Mouse (Mus musculus) thymus, postnatal 4 days (tissue): ENCODE measurements around the gene Cacna1h.

Experiments used
- DNase-seq: peaks from one replicate; pipeline ENCODE4 v3.0.0; 2021

Gene Cacna1h

GRCm38 (mm10) chr17:25406011-25406441 is 27.6 kb downstream of the Cacna1h start:
- no peak for DNase-seq

GRCm38 (mm10) chr17:25405224-25405895 is 28.2 kb downstream of the Cacna1h start:
- no peak for DNase-seq

DNA sequence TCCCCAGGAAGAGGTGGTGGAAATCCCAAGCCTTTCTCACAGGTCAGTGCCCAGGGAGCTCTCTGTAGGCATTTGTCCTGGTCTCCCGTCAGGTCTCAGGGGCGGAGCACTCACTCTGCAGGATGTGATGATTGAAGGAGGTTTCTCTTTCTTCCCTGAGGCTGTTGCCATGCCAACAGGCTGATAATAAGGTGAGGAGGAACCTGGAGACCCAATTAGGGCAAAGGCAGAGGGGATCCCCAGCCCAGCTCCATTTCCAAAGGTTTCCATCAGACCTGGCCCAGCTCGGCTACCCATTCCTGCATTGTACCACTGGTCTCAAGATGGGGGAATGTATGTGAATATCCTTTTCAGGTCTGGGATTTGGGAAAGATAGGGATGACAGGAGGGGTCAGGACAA is 29.4 kb downstream of the Cacna1h start:
- no peak for DNase-seq

DNA sequence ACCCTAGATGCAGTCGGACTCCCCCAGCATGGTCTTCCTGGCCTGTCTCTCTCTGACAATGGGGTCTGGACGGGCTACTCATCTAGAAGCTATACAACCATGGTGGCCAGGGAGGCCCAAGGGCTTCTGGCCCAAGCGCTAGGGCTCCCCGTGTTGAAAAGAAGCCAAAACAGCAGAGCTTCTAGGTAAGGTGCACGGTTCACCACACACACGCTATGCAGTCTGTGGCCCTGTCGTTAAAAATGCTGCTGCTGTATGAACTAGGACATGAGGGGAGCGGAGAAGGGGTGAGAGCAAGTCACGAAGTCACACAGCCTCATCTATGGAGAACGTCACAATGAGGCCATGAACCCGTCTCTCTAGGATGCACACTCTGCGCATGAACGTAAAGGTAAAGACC is 31.4 kb downstream of the Cacna1h start:
- DNase-seq, result no peak

GRCm38 (mm10) chr17:25401491-25401890 is 32.1 kb downstream of the Cacna1h start:
- DNase-seq, result no peak

- peak; percentile 81 for DNase-seq
Measured at GRCm38 (mm10) chr17:25400443-25400842, 33.1 kb downstream of the Cacna1h start.

- DNase-seq, result no peak
Measured at GRCm38 (mm10) chr17:25398520-25398838, 35.1 kb downstream of the Cacna1h start.

GRCm38 (mm10) chr17:25397804-25398519 is 35.6 kb downstream of the Cacna1h start:
- DNase-seq, result peak; percentile 84

DNA sequence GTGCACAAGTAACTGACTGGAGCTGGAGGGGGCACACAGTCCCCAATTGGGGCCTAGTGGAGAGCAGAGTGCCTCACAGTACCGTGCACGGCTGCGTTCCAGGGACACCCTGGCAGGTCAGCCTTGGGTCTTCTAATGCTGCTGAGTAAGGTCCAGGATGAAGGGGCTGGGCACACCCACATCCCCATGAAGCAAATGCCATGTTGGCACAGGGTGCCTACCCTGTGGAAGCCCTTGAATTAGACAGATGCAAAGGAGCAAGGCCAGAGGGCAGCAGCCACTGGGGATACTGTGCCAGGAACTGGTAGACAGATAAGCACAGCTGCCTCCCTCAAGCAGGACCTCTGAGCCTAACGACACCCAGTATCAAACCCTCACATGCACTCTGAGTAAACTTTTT is 39.1 kb downstream of the Cacna1h start:
- DNase-seq, result no peak

DNA sequence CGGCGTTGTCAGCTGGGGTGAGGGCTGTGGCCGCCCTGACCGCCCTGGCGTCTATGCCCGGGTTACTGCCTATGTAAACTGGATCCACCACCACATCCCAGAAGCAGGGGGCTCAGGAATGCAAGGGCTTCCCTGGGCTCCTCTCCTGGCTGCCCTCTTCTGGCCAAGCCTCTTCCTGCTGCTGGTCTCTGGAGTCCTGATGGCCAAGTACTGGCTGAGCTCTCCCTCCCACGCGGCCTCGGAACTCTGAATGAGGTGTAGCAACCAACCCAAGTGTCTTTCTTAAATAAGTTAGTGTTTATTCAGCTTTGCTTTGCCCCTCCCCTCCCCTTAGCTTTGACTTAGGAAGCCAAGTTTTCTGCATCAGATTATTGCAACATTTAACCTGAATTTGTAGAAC is 59.6 kb downstream of the Cacna1h start:
- no peak for DNase-seq

- no peak for DNase-seq
Measured at GRCm38 (mm10) chr17:25372491-25372890, 61.1 kb downstream of the Cacna1h start.

DNA sequence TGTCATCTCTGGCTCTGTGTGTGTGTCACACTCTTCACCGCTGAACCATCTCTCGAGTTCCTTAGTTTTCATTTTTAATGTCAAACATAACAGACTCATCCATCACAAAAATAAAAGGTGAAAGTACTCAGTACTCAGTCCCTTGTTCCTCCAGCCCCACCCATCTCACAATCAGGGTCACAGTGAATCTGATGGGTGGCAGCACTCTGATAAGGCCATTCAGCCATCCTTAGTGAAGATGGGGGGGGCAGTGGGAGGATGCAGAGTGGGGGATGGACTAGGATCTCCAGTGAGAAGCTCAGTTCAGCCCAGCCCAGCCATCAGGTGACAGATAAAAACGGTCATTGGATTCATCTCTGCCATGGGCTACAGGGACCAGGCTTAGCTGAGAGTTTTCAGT is 64.6 kb downstream of the Cacna1h start, which contains the start of gene Tpsg1:
Gene Tpsg1, plus strand, starts transcription at position 301 of the 400 bp plus-strand sequence.
- DNase-seq, result no peak

DNA sequence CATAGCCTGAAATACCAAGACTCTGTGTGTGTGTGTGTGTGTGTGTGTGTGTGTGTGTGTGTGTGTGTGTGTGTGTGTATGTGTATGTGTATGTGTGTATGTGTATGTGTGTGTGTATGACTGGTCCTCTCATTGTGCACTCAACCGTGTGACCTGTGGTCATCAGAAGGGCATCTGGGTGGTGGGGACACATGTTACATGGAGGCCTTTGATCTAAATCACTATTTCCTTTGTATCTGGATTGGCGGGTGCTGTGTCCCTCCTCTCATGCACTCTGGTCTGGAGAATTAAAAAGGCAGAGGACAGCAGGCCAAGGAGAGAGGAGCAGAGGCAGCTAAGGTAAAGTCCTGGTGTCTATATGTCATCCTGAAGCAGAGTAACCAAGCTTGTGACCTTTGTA is 67.6 kb downstream of the Cacna1h start, which contains the start of gene Tpsb2:
Gene Tpsb2, plus strand, starts transcription at position 301 of the 400 bp plus-strand sequence.
- no peak for DNase-seq

DNA sequence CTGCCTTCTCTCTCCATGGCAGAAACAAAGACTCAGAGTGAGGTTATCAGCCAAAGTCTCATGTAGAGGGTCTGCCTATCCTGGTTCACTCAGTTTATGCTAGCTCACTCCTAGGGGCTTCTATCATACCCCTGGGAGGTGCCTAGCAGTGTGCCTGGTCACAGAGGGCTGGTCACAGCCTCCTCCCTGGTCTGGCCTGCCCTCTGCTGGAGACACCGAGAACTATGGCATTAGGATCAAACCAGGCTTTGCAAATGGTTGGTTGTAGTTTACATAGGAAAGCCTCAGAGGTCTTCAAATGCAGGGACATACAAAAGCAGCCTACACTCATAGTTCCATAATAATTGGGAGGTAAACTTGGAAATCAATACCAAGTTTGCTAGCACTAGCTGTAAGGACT is 69.9 kb downstream of the Cacna1h start:
- peak; percentile 77 for DNase-seq

DNA sequence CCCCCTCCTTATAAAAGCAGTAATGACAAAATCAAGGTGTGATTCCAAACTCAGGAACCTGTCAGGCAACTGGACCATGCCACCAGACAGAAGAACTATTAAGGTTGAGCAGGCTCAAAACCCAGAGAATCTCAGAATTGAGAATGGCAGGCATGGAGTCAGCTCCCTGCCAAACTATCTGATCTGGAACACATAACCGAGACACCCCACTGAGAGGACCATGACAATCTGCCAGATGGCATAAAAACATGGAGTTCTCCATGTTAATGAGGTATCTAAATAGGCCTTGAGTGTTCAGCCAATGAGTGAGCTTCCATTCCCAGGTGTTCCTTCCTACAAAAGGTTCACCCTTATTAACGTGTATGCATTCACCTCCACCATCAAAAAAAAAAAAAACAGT is 72.3 kb downstream of the Cacna1h start:
- DNase-seq, result no peak

- no peak for DNase-seq
Measured at GRCm38 (mm10) chr17:25345462-25345861, 88.1 kb downstream of the Cacna1h start, which contains the start of gene Tpsab1. TSS of gene Tpsab1 (minus strand) at chr17:25345562.

GRCm38 (mm10) chr17:25341490-25341889 is 92.1 kb downstream of the Cacna1h start:
- no peak for DNase-seq

- no peak for DNase-seq
Measured at GRCm38 (mm10) chr17:25340003-25340402, 93.6 kb downstream of the Cacna1h start.

- no peak for DNase-seq
Measured at GRCm38 (mm10) chr17:25338218-25338617, 95.4 kb downstream of the Cacna1h start.

DNA sequence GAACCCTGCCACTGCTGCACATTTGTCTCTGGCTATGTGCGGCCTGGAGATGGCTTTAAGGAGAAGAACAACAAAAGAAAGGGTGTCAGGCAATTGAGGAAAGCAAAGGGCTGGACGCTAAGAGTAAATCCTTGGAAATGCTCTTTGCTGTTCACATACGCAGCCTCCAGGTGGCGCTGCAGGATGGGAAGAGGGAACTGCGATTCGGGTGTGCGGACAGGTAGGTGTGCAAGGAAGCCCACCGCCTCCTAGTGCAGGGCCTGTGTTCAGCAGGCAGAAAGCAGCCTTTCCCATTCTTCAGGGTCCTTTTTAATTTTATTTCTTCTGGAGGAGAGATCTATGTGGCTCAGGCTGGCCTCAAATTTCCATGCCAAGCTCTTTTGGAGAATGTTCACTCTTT is 99.6 kb downstream of the Cacna1h start:
- peak; percentile 83 for DNase-seq

DNA sequence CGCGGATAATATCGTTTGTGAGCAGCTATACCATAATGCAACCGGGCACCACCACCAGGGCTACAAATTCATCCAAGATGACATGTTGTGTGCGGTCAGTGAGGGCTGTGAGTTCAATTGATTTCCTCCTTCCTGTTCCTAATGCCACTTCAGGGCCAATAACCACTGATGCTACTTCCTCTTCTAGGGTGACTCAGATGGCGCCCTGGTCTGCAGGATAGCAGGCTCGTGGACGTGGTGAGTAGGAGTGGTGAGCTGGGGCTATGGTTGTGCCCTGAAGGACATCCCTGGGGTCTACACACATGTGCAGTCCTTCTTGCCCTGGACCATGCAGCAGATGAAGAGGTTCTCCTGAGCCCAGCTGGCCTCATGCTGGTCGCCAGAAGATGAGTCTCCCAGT is 101.3 kb downstream of the Cacna1h start:
- DNase-seq, result no peak
